Mouse (Mus musculus): ENCODE results near the gene Aaed1. TPM values are rescaled to one million over a fixed set of nuclear protein-coding genes. Genes with fewer than 3 reads are reported as not detected.
A peak's percentile ranks its signal among the peaks of the same experiment; 100 is the strongest.

Gene Aaed1
- 10 to 100 TPM; 19.0 to 20.8 TPM for total RNA-seq (2021)
- long read RNA-seq, experiment 1, transcript Aaed1-207 (6 exons, 3,011 nt) = major isoform, 6 of 8 reads
- long read RNA-seq, experiment 1, partial matches to known transcripts = 1 of 8 reads
- long read RNA-seq, experiment 1, other reads (novel, unspliced or antisense) = 0 of 8 reads
- long read RNA-seq, experiment 2, transcript Aaed1-207 (6 exons, 3,011 nt) = major isoform, 6 of 9 reads
- long read RNA-seq, experiment 2, partial matches to known transcripts = 0 of 9 reads
- long read RNA-seq, experiment 2, other reads (novel, unspliced or antisense) = 1 of 9 reads

DNA sequence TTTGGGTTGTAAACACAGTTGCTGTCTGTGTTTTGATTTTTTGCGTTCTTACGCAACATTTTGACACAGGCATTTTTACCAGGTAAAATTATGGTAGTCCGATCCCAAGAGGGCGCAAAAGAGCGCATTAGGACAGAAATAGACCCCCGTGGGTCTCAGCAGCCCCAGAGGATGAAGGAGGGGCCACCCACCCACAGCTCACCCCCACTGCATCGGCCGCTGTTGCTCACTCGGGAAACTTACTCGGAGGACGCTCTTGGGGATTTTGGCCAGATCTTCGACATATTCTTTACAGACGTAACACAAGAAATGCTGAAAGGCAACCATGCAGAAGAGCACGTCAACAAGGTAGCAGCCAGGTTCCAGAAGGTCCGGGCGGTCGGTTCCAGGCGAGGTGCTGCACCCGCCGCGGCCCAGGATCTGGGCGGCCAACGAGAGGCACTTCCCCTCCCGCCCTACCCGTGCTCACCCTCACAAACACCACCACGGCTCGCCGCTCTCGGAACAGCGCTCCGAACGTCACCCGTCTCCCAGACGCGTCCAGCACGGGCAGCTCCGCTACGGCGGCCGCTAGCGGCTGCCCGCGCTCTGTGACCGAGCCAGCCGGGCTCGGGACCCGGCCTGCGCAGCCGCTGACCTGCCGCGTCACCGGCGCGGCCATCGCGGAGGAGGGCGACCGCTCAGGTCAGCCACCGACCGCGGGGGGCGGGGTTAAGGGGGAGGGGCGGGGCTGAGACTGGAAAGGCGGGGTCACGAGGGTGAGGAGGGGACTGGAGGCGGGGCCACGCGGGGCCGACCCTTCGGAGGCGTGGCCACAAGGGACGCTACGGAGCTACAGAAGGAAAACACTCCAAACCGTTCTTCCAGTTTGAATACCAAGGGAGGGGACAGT, at the start of gene Aaed1:
Gene Aaed1, minus strand, starts transcription at position 687 of the 892 bp plus-strand sequence.
- peak within 1 kb of the TSS; percentile 94 for H3K27ac ChIP-seq
- peak; percentile 63 for TF ChIP-seq CTCF (IDR thresholded peaks at IDR 0.05)
- peak; percentile 87 to 90 for DNase-seq (ENCODE audit: extremely low spot score in 1 of 2, low spot score in 2 of 2)
- intact Hi-C loops (cut with DNase I) = loop anchor here (1.0 to 10.0 kb wide), 4 partner anchors 32 to 963 kb away; partner anchors contain the start of genes Cntnap3, Mfsd14b and Zfp369
- H3K4me3 ChIP-seq = peak within 1 kb of the TSS; percentile 60

DNA sequence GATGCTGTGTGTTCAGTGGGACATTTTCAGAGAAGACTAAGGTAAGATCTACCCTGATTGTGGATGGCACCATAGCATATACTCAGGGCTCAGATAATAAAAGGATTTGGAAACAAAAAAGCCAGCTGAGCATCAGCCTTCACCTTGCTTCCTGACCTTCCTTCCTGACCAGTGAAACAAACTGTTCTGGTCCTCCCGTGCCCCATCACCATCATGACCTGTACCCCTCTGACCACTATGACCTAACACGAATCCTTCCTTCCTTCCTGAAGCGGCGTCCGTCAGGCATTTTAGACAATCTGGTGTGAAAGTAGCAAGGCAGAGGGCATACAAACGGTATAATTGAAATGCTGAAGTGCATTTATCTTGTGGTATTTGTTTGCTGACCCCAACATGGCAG, 49.6 kb upstream of the Aaed1 start:
- H3K4me3 ChIP-seq = no peak overlapping the region
- no peak overlapping the region for H3K27ac ChIP-seq
- TF ChIP-seq CTCF (IDR thresholded peaks at IDR 0.05) = no peak
- intact Hi-C loops (cut with DNase I) = no loop called here
- DNase-seq (ENCODE audit: extremely low spot score in 1 of 2, low spot score in 2 of 2) = no peak

DNA sequence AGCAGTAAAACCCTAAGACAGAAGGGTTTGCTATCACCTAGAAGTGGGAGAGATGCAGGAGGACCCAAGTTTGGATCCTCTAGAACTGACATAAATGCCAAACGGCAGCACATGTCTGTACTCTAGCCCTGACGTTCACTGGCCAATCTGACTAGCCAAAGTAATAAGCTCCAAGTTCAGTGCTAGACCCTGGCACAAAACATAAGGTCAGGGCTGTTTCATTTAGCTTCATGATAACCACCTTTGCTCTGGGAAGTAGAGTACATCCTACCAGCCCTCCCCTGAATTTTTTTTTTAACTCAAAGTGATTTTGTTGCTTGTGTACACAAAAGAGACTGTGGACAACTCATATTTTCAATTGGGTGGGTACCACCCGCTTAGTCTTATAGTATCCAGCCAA, 48.5 kb upstream of the Aaed1 start:
- intact Hi-C loops (cut with DNase I) = no loop called here
- no peak overlapping the region for H3K27ac ChIP-seq

DNA sequence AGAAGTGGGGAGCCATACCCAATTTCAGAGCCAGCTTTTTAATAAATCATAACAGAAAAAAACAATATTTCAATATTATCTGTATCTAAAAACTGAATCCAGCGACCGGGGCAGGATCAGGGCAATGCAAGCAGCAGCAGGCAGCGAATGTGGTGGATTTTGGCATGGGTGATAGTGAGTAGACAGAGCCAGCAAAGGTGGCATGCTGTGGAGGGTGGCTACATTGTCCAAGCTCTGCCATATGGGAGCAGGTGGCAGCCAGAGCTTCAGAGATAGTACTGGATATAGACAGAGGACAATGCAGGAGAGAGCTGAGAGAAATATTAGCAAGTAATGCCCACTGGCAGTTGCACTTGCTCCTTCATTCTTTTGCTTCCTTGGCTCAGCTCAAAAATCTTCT, 47.2 kb upstream of the Aaed1 start:
- TF ChIP-seq CTCF (IDR thresholded peaks at IDR 0.05) = no peak
- Histone ChIP-seq H3K27ac (no peak overlapping the region), H3K4me3 (no peak overlapping the region)
- no peak for DNase-seq (ENCODE audit: extremely low spot score in 1 of 2, low spot score in 2 of 2)
- intact Hi-C loops (cut with DNase I) = no loop called here

More for the DNA sequence above, 48.5 kb upstream of the Aaed1 start:
- H3K4me3 ChIP-seq = no peak overlapping the region
- DNase-seq (ENCODE audit: extremely low spot score in 1 of 2, low spot score in 2 of 2) = no peak
- no peak for TF ChIP-seq CTCF (IDR thresholded peaks at IDR 0.05)

DNA sequence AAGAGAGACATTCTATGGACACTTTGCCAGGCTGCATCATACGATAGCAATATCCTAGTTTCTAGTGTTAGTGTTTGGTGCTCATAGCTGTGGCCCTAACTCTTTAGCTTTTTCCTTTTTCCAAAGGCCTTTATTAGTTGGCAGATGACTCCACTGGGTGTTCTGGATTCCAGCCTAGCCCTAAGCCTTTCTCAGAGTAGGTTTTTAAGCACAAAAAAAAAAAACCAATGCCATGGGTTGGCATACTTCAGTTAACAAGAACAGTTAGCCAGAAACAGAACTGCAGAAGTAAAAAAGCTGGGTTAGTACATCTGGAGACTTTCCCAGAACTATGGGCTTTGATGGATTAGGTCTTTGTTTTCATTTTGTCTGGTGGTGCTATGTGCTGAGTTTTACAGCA, 46.0 kb upstream of the Aaed1 start:
- DNase-seq (ENCODE audit: extremely low spot score in 1 of 2, low spot score in 2 of 2) = no peak
- intact Hi-C loops (cut with DNase I) = no loop called here
- no peak for TF ChIP-seq CTCF (IDR thresholded peaks at IDR 0.05)
- Histone ChIP-seq H3K27ac (no peak overlapping the region), H3K4me3 (no peak overlapping the region)

DNA sequence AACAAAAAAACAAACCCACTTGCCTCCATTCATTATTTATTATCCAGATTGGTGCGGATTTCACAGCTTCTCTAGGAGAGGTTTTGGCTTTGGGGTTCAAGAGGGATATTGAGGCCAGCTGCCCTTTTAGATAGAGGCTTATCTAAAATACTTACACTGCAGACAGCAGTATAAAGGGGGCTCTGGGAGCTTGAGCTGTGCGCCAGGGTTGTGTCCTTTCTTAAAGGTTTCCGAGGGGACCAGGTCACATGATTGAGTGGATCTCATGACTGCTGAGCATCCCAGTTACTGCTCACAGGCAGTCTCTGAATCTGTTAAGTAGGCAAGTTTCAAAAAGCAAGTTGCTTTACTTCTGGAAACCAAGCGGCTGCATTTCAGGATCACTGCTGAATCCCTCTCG, 44.9 kb upstream of the Aaed1 start:
- no peak for TF ChIP-seq CTCF (IDR thresholded peaks at IDR 0.05)

DNA sequence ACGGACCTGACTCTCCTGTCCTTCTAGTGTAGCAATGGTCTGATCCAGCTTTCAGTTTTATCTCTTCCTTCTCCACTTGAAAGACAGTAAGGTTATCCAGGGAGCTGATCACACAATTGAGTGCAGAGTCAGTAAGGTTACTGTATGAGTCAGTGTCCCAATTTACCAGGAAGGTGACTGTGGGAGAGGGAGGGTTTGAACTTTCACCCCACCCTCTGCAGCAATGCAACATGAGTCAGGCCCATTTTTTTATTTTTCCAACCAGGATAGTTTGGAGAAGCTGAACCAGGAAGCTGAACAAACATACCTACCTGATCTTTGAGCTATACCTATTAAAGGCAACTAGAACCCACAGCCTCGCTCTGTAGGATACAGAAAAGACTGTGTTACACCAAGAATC, 37.0 kb upstream of the Aaed1 start:
- no peak overlapping the region for H3K27ac ChIP-seq
- TF ChIP-seq CTCF (IDR thresholded peaks at IDR 0.05) = no peak
- DNase-seq (ENCODE audit: extremely low spot score in 1 of 2, low spot score in 2 of 2) = no peak
- intact Hi-C loops (cut with DNase I) = no loop called here
- H3K4me3 ChIP-seq = no peak overlapping the region

More for the DNA sequence above, 44.9 kb upstream of the Aaed1 start:
- Histone ChIP-seq H3K4me3 (no peak overlapping the region), H3K27ac (no peak overlapping the region)
- no peak for DNase-seq (ENCODE audit: extremely low spot score in 1 of 2, low spot score in 2 of 2)
- intact Hi-C loops (cut with DNase I) = no loop called here

DNA sequence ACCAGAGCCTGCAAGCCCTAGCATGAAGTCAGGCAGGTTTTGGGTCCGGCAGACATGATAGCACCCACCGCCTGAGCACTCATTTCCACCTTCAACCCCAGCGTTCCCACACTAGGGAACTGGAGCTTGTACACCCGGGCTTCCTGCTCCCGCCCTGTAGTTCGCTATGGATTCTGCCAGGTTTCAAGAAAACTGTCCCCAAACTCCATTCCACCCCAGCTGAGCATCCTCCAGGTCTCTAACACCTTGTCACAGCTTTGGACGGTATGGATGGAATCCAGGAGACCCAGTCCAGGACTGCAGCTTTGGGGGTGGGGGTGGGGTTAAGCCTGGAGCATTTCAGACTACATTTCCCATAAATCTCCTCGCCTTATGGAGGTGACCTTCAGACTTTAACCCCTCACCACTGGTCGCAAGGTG, 31.6 kb upstream of the Aaed1 start:
- TF ChIP-seq CTCF (IDR thresholded peaks at IDR 0.05) = no peak
- intact Hi-C loops (cut with DNase I) = loop anchor here (1.0 kb wide), 1 partner anchor 32 kb away; the partner anchor contains the start of gene Aaed1
- Histone ChIP-seq H3K27ac (peak overlapping the region; percentile 90), H3K4me3 (peak overlapping the region; percentile 47)
- peak; percentile 34 to 39 for DNase-seq (ENCODE audit: extremely low spot score in 1 of 2, low spot score in 2 of 2)

DNA sequence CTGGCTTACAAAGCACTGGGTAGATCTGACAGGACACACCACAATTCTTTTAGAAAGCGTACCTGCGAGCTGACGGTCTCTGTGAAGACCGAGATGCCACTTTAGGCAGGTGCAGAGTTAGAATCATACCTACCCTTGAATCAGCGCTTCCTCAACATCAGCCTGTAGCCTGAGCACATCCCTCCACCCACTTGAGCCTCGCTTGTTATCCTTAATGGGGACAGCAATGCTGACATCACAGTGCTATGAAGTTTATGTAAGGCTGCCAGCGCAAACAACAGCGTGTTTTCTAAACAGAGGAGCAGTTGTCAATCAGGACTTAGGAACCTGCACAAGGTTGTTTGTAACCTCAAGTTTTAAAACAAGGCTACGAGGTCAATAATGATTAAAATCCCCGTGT, 31.1 kb upstream of the Aaed1 start:
- H3K27ac ChIP-seq = peak overlapping the region; percentile 90

DNA sequence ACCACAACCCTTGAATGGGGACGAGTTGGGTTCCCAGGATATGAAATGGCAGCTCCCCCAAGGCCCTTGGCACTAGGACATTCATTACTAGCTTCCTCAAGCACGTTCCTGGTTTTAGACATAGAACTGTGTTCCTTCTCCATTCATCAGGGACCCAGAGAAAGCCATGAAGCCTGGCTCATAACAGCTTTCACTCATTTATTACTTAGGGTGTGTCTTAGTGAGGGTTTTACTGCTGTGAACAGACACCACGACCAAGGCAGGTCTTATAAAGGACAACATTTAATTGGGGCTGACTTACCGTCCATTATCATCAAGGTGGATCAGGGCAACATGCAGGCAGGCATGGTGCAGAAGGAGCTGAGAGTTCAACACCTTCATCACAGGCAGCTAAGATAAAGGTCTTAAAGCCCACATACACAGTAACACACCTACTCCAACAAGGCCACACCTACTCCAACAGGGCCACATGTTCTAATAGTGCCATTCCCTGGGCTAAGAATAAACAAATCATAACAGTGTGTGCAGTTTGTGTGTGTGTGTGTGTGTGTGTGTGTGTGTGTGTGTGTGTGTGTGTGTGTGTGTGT, 23.1 kb upstream of the Aaed1 start:
- DNase-seq (ENCODE audit: extremely low spot score in 1 of 2, low spot score in 2 of 2) = no peak
- no peak overlapping the region for H3K4me3 ChIP-seq
- intact Hi-C loops (cut with DNase I) = no loop called here
- H3K27ac ChIP-seq = no peak overlapping the region
- no peak for TF ChIP-seq CTCF (IDR thresholded peaks at IDR 0.05)

More for the DNA sequence above, 31.1 kb upstream of the Aaed1 start:
- peak overlapping the region; percentile 47 for H3K4me3 ChIP-seq
- DNase-seq (ENCODE audit: extremely low spot score in 1 of 2, low spot score in 2 of 2) = peak; percentile 18 to 37
- no peak for TF ChIP-seq CTCF (IDR thresholded peaks at IDR 0.05)
- intact Hi-C loops (cut with DNase I) = no loop called here

DNA sequence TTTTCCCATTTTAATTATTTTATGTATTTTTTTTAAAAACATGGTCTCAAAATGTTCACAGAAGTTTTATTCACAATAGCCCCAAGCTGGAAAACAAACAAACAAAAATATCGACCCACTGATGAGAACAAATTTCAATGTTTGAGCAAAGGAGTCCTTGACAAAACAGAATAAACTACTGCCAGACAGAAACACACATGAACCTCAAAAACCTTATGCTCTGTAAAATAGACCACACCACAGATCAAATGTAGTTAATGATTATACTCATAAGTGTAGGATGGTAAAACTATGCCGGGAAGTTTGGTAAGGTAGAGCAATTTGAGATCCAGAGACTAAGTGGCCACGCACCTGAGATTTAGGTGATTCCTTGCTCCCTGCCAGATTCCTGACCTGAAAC, 20.6 kb upstream of the Aaed1 start:
- intact Hi-C loops (cut with DNase I) = no loop called here
- TF ChIP-seq CTCF (IDR thresholded peaks at IDR 0.05) = no peak
- H3K4me3 ChIP-seq = no peak overlapping the region
- H3K27ac ChIP-seq = no peak overlapping the region
- no peak for DNase-seq (ENCODE audit: extremely low spot score in 1 of 2, low spot score in 2 of 2)

DNA sequence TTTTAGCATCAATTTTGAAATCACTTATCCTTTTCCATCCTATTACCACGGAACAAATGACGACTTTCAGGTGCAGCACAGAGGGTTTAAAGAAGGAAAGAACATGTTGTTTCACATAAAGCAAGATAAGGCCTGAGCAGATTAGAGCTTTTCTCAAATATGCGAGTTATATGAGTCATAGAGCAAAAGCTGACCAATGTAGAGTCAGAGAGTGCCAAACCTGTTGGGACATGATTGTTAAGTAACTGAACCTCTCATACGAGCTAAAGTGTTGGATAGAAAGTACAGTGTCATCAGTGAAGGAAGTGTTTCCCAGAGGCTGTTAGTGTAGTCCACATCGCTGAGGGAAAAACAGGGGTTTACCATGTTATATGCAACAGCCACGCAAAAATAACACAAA, 19.8 kb upstream of the Aaed1 start:
- DNase-seq (ENCODE audit: extremely low spot score in 1 of 2, low spot score in 2 of 2) = no peak
- H3K27ac ChIP-seq = no peak overlapping the region
- no peak for TF ChIP-seq CTCF (IDR thresholded peaks at IDR 0.05)
- intact Hi-C loops (cut with DNase I) = no loop called here
- H3K4me3 ChIP-seq = no peak overlapping the region
